Mouse (Mus musculus) B cell, adult 62 days (primary cell): Measurements from ENCODE around the gene Lypla2. TPM values are rescaled to one million over a fixed set of nuclear protein-coding genes. Genes with fewer than 3 reads are reported as not detected.

Experiments
- total RNA-seq: library from RNA; stranded (reverse); gene quantifications from 4 replicates; pipeline ENCODE4 v1.2.4, GENCODE M21; 2023

Lypla2 gene
- 97.5 to 106 TPM (median 100 TPM) in 4 replicates for total RNA-seq

GRCm38 (mm10) chr4:135972556-135972906, at the start of gene Lypla2:
TSS of gene Lypla2 (minus strand) at chr4:135972626.

DNA sequence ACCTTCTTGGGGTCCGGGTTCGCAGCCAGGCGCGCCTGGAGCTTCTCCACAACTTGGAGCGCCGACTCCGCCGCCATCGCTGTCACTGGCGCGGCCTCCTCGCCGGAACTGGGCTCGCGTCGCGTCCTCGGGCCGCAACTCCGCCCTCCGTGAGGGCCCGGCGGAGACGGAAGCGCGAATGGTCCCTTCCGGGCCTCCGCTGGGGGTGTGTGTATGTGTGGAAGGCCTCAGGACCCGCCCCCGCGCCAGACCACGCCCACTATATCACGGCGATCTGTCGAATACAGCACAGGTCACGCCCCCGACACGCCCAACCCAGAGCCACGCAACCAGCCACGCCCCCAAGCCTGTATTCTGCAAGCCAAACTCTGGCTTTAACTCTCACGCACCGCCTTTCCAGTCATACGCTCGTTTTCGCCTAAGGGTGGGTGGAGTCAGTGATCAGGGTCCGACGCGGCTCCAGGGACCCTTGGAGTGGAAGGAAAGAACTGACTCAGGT, 49.2 kb upstream of the Lypla2 start, which contains the start of gene Eloa:
TSS of gene Eloa (minus strand) at position 215 of the 499 bp plus-strand sequence.

DNA sequence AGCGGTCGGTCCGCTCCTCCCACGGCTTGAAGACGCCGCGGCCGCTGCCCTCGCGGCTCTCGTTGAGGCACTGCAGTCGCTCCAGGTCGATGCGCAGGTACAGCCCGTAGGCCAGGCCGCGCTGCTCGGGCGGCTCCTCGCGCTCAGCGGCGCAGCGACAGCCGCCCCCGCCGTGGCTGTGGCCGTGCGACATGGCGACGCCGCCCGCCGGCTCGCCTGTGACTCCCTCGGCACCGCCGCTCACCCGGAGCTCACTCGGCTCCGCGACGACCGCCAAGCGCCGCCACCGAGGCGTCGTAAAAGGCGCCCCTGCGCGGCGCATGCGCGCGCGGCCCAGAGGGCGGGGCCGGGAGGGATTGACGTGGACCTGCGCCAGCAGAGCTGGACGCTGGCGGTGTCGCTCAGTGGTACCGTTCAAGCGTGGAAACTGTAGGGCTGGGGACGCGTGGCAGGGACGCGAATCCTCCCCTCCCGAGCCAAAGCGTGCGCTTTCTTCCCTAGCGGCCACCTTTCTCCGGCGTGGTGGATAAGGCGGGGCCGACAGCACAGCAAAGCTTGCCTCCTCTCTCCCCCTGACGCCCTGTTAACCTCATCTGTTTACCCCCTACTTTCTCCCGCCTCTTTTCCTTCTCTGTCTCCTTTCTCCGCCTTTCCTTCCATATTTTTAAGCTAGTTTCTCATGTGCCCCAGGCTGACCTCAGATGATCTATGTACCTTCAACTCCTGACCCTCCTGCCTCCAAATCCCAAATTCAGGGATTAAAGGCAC, 14.7 kb upstream of the Lypla2 start, which contains the start of gene Pithd1:
TSS of gene Pithd1 (minus strand) at position 322 of the 768 bp plus-strand sequence.

DNA sequence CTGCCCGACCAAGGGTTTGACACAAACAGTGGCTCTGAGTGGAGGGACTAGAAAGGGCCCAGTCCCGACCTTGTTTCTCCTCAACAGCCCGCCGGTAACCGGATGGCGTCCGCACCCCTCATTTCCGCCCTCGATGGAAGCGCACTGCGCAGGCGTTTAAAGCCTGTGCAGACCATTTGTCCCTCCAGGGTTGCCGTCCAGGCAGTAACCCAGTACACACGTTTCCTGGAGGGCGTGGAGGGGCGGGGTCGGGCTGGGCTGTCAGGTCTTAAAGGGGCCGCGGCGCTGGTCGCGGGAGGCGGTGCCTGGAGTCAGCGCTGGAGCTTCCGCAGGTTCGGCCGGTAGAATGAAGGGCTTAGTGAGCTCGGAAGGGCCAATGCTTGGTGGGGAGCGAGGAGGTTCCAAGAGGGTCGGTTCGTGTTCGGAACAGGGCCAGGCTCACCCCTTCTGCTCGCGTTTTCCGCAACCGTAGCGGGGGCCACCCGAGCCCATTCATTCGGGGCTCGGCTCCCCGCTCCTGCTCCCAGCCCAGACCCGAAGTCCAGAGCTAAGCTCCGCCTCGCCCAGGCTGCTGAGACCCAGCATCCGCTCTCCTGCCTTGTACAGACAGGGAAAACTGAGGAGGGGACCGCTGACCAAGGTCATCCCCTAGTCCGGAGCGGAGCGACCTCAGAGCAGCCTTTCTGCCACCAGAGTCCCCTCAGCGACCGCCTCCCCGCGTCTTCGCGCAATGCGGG, 8.8 kb downstream of the Lypla2 start, which contains the start of gene Gale:
TSS of gene Gale (plus strand) at position 271 of the 737 bp plus-strand sequence.

DNA sequence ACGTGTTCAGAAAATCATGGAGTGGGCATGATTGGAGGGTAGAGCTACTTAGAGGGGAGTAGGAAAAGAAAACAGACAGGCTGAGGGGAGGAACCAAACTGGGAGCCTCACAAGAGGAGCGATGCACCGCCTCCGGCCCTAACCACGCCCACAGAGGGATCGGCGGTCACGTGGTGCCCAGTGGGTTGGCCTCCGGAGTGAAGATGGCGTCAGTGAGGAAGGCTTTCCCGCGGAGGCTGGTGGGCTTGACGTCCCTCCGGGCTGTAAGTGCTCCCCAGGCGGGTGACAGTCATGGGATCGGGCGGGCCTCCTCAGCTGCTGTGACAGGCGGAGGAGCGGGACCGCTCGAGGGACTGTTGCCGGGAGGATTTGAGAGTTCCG, 26.2 kb downstream of the Lypla2 start, which contains the start of gene Hmgcl:
TSS of gene Hmgcl (plus strand) at position 171 of the 381 bp plus-strand sequence.

DNA sequence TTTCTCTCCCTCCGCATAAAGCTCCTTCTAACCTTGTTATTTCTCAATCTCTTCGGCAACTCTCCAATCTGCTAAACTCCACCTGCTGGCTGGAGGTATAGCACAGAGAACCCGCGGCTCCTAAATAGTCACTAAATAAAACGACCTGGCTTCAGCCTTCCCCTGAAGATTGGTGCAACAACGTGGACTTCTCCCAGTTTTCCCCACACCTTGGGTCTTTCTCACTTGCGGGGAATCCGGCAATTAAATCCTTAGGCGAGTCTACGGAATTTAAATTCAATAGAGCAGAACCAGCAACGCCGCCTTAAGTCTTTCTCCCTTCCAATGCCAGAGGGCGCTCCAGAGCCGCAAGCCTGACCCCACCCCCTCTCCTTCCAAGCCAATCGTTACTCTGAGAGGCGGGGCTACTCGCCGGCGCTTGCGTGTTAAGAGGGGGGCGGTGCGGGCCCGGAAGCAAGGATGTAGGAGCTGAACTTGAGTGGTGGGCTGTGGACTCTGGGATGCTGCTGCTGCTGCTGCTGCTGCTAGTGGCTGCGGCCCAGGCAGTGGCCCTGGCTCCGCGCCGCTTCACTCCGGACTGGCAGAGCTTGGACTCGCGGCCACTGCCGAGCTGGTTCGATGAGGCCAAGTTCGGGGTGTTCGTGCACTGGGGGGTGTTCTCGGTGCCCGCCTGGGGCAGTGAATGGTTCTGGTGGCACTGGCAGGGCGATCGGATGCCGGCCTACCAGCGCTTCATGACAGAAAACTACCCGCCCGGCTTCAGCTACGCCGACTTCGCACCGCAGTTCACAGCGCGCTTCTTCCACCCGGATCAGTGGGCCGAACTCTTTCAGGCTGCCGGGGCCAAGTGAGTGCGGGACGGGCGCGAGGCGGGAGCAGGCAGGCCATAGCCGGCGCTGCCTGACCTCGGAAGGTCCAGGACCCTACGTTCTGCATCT, 51.9 kb downstream of the Lypla2 start, which contains the start of gene Fuca1:
TSS of gene Fuca1 (plus strand) at position 432 of the 938 bp plus-strand sequence.

Other genes starting within 250 kb of the Lypla2 start
- gene Il22ra1, start 244.5 kb downstream of the Lypla2 start, total RNA-seq, result not detected in 4 replicates
- gene Myom3, start 212.9 kb downstream of the Lypla2 start, total RNA-seq, result not detected in 4 replicates
- gene Srsf10, start 116.9 kb downstream of the Lypla2 start, total RNA-seq, result 197 to 207 TPM (median 201 TPM) in 4 replicates
- 128 to 142 TPM (median 134 TPM) in 4 replicates for gene Pnrc2, start 98.8 kb downstream of the Lypla2 start, total RNA-seq
- 212 to 230 TPM (median 216 TPM) in 4 replicates for gene Cnr2, start 77.2 kb downstream of the Lypla2 start, total RNA-seq
- 144 to 193 TPM (median 168 TPM) in 4 replicates for gene Fuca1, start 51.9 kb downstream of the Lypla2 start, total RNA-seq
- 26.1 to 32.4 TPM (median 28.2 TPM) in 4 replicates for gene Hmgcl, start 26.2 kb downstream of the Lypla2 start, total RNA-seq
- 6.8 to 16.5 TPM (median 8.2 TPM) in 4 replicates for gene Gale, start 8.9 kb downstream of the Lypla2 start, total RNA-seq
- 30.1 to 39.6 TPM (median 35.5 TPM) in 4 replicates for gene Pithd1, start 14.6 kb upstream of the Lypla2 start, total RNA-seq
- gene Eloa, start 49.1 kb upstream of the Lypla2 start, total RNA-seq, result 39.3 to 43.0 TPM (median 40.3 TPM) in 4 replicates
- gene Rpl11, start 80.8 kb upstream of the Lypla2 start, total RNA-seq, result 835 to 1,011 TPM (median 876 TPM) in 4 replicates
- gene Id3, start 170.9 kb upstream of the Lypla2 start, total RNA-seq, result 36.7 to 42.4 TPM (median 37.6 TPM) in 4 replicates
- gene E2f2, start 199.8 kb upstream of the Lypla2 start, total RNA-seq, result 29.3 to 34.5 TPM (median 32.2 TPM) in 4 replicates
- gene Asap3, start 233.7 kb upstream of the Lypla2 start, total RNA-seq, result 0.67 to 1.1 TPM (median 0.79 TPM) in 4 replicates